Mouse (Mus musculus): ENCODE results near the gene Adam21.

Gene Adam21

DNA sequence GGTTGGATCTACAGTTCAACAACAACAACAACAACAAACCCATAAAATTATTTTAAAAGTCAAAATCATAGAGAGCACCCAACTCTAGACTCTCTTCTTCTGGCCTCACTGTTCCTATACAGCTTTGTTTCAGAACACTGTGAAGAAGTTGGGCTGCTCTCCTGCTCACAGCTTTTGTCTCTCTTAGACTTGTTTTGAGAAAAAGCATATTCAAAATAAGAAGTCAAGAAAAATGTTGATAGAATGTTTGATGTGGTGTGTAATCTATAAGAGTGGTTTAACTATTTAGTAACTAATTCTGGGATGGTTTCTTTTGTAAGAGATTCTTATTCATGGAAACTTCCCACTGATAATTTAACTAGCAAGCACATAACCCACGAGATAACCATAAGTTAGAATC lies at the start of gene Adam21:
Gene Adam21 (minus strand): TSS at position 101 of the 400 bp plus-strand sequence.
- in situ Hi-C loops (cut with MboI, MseI): no loop called here

DNA sequence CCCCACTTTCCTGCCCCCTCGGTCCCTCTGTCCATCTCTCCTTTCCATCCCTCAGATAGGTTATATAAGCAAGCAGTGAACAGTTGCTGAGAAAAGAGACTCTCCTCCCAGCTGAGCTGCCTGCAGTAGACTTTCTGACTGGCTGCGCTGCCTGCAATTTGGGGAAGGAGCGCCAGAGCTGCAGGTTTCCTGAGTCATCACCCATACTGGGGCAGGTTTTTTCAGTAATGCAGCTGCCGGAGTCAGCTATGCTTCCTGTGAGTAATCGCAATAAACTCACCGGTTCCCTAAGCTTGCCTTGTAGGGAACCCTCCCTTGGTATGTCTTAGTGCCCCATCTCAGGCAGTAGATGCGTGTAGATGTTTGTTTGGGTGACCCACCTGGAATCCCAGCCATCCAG lies 48.7 kb upstream of the Adam21 start:
- in situ Hi-C loops (cut with MboI, MseI): loop anchor here (5.0 to 10.0 kb wide), 2 partner anchors 95 to 508 kb away; no protein-coding TSS in a partner anchor

DNA sequence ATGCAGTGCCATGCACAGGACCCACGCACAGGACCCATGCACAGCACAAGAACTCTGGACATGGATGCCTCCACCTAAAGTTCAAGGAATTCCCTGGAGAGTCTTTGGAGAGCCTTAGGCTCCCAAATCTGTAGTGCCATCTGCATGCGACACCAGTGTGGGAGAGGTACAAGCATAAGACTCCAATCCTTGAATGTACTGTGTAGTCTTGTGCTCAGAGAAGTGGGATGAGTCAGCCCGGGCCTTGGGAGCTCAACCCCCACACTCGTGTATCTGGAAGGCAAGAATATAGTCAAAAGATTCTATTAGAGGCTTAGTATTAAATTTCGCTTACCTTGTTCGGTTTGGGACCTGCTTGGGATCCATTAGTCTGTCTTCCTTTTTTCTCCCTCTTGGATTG lies 47.5 kb upstream of the Adam21 start:
- in situ Hi-C loops (cut with MboI, MseI): loop anchor here (5.0 to 10.0 kb wide), 2 partner anchors 96 to 509 kb away; no protein-coding TSS in a partner anchor

DNA sequence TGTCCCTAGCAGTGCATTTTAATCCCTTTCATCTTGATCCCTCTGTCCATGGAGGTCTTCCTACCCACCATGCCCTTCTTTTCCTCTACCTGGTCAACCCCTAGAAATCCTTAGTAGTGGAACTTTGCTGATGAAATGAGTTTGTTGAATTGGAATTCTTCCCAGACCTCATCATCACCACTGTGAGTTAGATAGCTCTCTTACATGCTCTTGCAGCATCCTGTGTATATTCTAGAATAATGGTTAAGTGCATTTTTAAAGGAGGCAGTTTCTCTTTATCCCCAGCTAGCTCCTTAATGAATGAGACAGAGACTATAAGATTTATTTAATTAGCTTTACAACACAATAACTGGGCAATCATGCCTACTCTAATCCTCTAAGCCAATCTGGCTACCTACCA lies 41.2 kb upstream of the Adam21 start:
- in situ Hi-C loops (cut with MboI, MseI): no loop called here

DNA sequence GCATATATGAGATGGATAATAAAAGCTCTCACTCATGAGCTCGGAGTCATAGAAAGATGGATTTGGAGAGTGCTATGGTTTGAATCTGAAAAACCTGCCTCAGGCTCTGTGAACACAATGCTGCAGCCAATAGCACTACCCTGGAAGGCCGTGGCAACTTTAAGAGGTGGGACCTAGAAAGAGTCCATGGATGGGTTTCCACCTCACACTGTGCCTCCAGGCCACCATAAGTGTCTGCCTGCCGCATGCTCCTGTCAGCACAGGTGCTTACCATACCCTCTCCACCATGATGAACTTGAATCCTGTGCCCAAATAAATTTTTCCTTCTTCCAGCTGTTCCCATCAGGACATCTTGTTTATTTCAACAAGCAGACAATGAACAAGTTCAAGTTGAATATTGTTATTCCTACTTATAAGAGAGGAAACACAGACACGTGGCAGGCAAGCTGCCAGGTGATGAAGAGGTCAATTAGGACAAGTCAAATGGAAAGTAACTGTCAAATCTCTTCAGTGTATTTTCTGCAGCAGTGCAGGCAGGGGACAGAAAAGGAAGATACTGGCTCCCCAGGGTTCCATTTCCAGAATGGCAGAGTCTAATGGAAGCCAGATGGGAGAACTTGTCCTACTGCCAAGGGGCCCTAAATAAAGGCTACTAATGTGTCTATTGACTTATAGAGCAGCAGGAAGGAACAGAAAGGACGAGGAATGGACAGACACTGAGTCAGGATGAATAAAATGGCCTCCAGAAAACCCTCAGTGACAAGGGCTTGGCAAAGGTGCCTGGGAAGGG lies 36.9 kb upstream of the Adam21 start:
- in situ Hi-C loops (cut with MboI, MseI): no loop called here

DNA sequence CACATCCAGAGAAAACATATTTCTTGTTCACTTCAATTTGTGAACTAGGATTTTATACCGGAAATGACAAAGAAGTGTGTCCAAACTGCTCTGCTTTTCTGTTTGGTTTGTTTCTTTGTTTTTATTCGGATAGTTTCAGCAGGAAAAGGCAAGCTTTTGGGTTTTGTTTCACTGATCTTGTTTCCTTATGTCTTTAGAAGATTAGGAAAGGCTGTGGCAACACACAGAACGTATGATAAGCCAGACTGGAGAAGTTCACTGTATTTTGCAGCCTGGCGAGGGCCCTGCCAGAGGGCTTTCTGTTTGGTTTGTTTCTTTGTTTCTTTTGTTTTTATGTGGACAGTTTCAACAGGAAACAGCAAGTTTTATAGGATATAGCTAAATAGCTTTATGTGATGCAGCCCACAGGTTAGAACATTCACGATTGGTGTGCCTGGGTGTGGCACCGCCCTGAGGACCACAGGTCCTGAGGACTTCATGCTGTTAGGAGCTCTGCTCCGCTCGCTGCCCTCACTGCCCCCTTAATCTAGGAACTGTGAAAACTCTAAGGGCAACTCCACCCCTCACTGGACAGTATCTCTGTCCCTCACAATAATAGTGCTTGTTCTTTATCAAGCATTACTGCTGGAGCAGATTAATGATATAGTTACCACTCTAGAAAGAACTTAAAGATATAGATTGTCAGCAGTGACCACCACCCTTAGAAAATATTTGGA lies 28.4 kb upstream of the Adam21 start:
- in situ Hi-C loops (cut with MboI, MseI): loop anchor here (10.0 to 25.0 kb wide), 2 partner anchors 634 to 952 kb away; partner anchors contain the start of genes Erh, Slc10a1 and Slc39a9

DNA sequence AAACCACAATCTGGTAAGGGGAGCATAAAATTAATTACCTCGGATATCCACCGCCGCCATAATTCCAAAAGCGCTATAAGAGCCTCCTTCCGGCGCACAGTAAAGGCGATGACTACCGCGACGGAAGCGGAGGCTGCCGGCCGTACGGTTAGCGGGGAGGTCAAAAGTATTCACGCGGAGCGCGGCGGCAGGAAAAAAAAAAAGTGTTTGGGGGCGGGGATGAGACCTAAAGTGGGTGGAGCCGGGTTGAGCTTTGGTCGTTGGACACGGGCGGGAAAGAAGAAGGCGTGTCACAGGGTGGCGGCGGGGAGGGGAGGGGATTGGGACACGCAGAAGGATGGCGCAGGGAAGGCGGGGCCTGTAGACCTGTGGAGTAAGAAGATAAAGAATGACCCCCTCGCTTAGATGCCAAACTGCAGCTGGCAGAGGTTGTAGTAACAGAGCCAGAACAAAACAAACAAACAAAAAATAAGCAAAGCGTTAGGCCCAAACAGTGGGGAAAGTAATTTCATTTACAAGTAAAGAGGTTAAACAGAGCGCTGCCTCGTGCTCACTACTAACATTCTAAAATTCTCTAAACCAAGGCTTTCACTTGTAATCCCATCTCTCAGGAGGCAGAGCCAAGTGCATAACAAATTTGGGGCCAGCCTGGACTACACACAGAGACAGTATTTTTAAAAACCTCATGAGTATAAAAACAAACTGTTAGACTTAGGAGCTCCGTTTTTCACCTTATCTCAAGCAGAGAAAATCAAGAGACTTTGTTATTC lies 26.8 kb upstream of the Adam21 start, which contains the start of gene Med6:
Gene Med6 (minus strand): TSS at position 107 of the 770 bp plus-strand sequence.
- in situ Hi-C loops (cut with MboI, MseI): loop anchor here (10.0 to 25.0 kb wide), 2 partner anchors 633 to 950 kb away; partner anchors contain the start of genes Erh, Slc10a1 and Slc39a9

DNA sequence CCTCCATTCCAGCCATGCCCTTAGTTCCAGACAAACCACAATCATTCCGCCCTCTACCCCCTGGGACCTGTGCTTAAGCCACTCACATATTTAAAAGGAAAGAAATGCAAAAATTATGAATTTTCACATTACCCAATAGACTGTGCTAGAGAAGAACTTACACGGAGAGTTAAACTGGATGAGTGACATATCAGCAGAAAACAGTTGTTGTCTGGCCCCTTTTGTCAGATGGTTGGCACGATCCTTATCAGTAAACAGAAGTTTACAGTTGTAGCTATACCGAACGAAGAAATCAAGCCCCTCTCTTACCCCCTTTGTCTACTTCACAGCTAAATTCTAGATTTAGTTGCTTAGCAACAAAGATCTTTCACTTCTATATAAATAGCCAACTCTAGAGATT lies 343 bp downstream of the Adam21 start:
- in situ Hi-C loops (cut with MboI, MseI): no loop called here

DNA sequence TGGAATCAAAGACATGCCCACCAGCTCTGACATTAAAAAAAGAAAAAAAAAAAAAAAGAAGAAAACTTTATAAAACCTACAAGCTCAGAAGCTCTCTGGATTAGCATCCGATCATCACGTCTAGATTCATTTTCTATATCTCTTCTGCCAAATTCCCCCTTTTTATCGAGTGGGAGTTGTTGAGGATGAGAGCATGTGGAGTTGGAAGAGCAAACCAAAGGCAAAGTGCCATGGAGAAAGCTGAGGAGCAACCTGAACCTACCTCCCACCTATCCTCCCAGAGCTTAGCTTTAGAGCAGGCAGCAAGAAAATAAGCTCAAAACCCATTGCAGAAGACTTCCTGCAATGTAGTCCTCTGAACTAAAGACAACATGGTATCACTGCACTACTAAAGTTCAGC lies 4.1 kb downstream of the Adam21 start:
- in situ Hi-C loops (cut with MboI, MseI): no loop called here

DNA sequence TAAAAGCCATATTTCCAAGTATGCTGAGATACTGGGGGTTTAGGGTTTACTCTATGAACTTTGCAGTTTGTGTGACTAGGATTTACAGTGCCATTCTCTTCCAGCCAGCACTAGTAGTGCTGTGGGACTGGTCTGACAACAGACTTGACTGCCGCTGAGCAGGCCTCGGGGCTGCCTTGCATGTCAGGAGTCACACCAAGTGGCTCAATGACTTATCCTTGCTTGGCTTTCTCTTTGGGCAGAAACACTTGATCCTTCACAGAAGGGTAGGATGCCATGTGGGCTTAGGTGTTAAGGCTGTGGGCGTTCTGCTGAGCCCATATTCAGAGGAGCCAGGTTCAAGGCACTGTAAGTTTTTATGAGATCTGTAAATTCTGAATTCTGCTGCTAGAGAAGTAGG lies 19.0 kb downstream of the Adam21 start:
- in situ Hi-C loops (cut with MboI, MseI): no loop called here

DNA sequence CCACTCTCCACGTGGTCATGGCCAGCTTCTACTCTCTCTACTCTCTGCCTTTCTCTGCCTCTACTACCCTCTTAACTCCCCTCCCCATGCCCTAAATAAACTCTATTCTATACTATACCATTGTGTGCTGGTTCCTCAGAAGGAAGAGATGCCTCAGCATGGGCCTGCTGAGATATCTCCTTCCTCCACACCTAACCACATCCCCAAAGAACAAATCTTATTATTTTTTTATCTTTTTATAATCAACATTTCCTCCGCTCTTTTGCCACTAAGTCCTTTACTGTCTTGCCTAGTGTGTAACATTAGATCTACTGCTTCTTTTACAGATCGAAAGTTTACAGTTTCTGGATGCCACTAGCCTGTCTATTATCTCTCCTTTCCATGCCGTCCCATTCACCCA lies 21.1 kb downstream of the Adam21 start:
- in situ Hi-C loops (cut with MboI, MseI): no loop called here

DNA sequence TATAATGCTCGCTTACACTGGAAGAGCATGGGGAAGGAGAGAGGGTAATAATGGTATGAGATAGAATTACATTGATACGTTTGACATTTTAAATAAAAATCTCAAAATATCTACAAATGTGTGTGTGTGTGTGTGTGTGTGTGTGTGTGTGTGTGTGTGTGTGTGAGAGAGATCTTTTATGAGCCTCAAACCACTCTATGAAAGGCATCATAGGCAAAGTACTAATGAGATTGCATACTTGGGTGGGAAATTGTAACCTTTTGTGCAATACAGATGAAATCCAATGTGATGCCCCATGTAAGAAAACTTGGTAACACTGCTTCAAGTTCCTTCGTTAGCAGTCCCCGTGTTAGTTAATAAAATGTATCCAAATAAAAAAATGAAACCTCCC lies 35.2 kb downstream of the Adam21 start:
- in situ Hi-C loops (cut with MboI, MseI): loop anchor here (5.0 kb wide), 1 partner anchor 46 kb away; the partner anchor contains the start of gene Cox16

DNA sequence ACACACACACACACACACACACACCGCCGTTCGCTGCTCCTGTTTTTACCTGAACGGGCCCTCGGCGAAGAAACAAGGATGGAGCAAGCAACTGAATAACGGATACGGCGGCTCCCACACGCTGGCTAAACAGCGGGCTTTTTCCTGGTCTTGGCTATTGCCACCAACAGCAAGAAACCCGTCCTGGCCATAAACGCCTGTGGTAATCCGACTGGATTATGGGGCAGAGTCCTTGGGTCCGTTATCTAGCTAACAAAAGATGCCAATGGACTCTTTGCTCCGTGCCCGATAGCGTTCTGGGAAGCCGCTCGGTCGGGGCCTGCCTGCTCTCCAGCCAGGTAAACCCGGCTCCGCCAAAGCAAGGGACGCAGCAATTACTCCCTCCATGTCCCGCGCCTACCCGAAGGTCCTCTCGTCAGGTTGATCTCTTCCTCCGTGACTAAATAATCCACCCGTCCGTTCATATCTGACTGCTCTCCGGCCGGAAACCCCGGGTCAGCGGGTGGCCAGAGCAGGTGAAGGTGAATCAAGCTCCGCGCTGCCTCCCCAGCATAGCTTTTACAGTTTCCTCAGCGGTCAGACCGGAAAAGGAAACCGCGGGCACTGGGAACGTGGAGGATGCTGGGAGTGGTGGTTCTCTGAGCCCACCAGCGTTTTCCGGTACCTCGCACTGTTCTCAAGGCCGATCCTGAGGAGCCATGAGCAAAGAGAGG lies 35.8 kb downstream of the Adam21 start, which contains the start of the genes Gm20498 and Synj2bp:
Gene Gm20498 (minus strand): TSS at position 590 of the 713 bp plus-strand sequence.
Gene Synj2bp (minus strand): TSS at position 596 of the 713 bp plus-strand sequence.
- in situ Hi-C loops (cut with MboI, MseI): loop anchor here (5.0 kb wide), 1 partner anchor 45 kb away; the partner anchor contains the start of gene Cox16

DNA sequence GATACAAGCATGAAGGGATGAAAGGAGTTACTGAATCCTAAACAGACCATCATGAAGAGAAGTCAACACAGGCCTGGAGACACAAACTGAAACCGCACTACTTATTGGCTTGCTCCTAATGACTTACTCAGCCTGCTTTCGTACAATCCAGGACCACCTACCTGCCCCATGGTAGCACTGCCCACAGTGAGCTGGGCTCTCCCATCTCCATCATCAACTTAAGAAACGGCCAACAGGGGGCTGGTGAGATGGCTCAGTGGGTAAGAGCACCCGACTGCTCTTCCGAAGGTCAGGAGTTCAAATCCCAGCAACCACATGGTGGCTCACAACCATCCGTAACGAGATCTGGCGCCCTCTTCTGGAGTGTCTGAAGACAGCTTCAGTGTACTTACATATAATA lies 37.7 kb downstream of the Adam21 start:
- in situ Hi-C loops (cut with MboI, MseI): loop anchor here (5.0 kb wide), 1 partner anchor 43 kb away; the partner anchor contains the start of gene Cox16
